Mouse (Mus musculus): ENCODE measurements around the gene Prl8a9. TPM values are rescaled to one million over a fixed set of nuclear protein-coding genes. Genes with fewer than 3 reads are reported as not detected.

Gene Prl8a9
- polyA plus RNA-seq (2015; fragmentation: Nextera tagmentation; extraction: Ambion mirVana), result not detected in 2 replicates

DNA sequence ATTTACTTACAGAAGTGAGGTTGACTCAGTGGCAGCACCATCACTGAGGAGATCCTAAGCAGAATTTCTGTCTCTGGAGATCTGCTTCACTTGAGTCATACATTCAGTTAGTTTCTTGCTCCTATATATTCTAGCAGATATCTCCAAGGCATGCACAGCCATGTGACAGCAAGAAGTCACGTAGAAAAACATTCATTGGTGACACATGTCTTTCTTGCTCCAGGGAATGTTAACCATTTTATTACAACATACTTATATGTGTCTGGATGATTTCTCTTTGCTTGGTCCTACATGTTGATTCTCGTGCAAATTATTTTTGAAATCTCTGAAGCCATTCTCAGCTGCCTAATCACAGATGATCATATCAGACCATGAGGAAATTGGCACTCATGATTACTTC is at the start of gene Prl8a9:
Gene Prl8a9 (minus strand): TSS at position 101 of the 400 bp plus-strand sequence.
- Histone ChIP-seq H3K4me3 (ENCODE audit: low read length) (no peak within 1 kb of the TSS), H3K4me2 (ENCODE audit: low read depth, low read length) (no peak within 1 kb of the TSS), H3K9ac (ENCODE audit: low read depth, low read length) (no peak within 1 kb of the TSS), H3K27me3 (replicated peaks; ENCODE audit: control insufficient read depth, insufficient read depth, low read length) (no peaks in the 10 kb centered on the region), H3K36me3 (ENCODE audit: control insufficient read depth, insufficient read depth, low read length) (no peaks in the 10 kb centered on the region), H3K4me1 (ENCODE audit: control insufficient read depth, insufficient read depth, low read length) (no peaks in the 10 kb centered on the region), H3K9me3 (ENCODE audit: control insufficient read depth, low read length) (no peaks in the 10 kb centered on the region), H3K27ac (ENCODE audit: low read length) (no peak within 1 kb of the TSS)
- WGBS, result 83% methylated on average over 2 of the region's 2 CpGs
- no peak for ATAC-seq

GRCm38 (mm10) chr13:27610482-27610881 is 46.1 kb upstream of the Prl8a9 start, which contains the start of gene Prl7b1:
Gene Prl7b1, minus strand, starts transcription at chr13:27610582.
- no peak within 1 kb of the TSS for H3K27ac ChIP-seq (ENCODE audit: low read length)
- H3K36me3 ChIP-seq (ENCODE audit: control insufficient read depth, insufficient read depth, low read length), result no peaks in the 10 kb centered on the region
- no peak within 1 kb of the TSS for H3K9ac ChIP-seq (ENCODE audit: low read depth, low read length)
- no peak within 1 kb of the TSS for H3K4me2 ChIP-seq (ENCODE audit: low read depth, low read length)
- no peaks in the 10 kb centered on the region for H3K27me3 ChIP-seq (replicated peaks; ENCODE audit: control insufficient read depth, insufficient read depth, low read length)
- no peaks in the 10 kb centered on the region for H3K9me3 ChIP-seq (ENCODE audit: control insufficient read depth, low read length)
- H3K4me1 ChIP-seq (ENCODE audit: control insufficient read depth, insufficient read depth, low read length), result no peaks in the 10 kb centered on the region
- WGBS, result 79% methylated on average over 4 of the region's 4 CpGs
- ATAC-seq, result no peak
- no peak within 1 kb of the TSS for H3K4me3 ChIP-seq (ENCODE audit: low read length)

DNA sequence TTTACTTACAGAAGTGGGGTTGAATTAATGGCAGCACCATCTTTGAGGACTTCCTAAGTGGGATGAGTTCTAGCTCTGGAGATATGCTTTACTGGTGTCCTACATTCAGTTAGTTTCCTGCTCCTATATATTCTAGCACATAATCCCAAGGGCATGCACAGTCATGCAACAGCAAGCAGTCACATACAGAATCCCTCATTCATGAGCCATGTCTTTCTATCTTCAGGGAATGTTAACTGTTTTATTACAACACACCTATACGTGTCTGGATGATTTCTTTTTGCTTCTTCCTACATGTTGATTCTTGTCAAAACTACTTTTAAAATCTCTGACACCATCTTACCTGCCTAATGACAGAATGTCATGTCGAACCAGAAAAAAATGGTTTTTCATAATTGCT is 17.7 kb upstream of the Prl8a9 start, which contains the start of gene Prl8a1:
Gene Prl8a1 (minus strand): TSS at position 101 of the 400 bp plus-strand sequence.
- no peak for ATAC-seq
- H3K27me3 ChIP-seq (replicated peaks; ENCODE audit: control insufficient read depth, insufficient read depth, low read length), result no peaks in the 10 kb centered on the region
- no peaks in the 10 kb centered on the region for H3K4me1 ChIP-seq (ENCODE audit: control insufficient read depth, insufficient read depth, low read length)
- no peaks in the 10 kb centered on the region for H3K9me3 ChIP-seq (ENCODE audit: control insufficient read depth, low read length)
- H3K4me2 ChIP-seq (ENCODE audit: low read depth, low read length), result no peak within 1 kb of the TSS
- H3K36me3 ChIP-seq (ENCODE audit: control insufficient read depth, insufficient read depth, low read length), result no peaks in the 10 kb centered on the region
- H3K9ac ChIP-seq (ENCODE audit: low read depth, low read length), result no peak within 1 kb of the TSS
- no peak within 1 kb of the TSS for H3K27ac ChIP-seq (ENCODE audit: low read length)
- no peak within 1 kb of the TSS for H3K4me3 ChIP-seq (ENCODE audit: low read length)
- WGBS, result 86% methylated on average over 2 of the region's 2 CpGs

DNA sequence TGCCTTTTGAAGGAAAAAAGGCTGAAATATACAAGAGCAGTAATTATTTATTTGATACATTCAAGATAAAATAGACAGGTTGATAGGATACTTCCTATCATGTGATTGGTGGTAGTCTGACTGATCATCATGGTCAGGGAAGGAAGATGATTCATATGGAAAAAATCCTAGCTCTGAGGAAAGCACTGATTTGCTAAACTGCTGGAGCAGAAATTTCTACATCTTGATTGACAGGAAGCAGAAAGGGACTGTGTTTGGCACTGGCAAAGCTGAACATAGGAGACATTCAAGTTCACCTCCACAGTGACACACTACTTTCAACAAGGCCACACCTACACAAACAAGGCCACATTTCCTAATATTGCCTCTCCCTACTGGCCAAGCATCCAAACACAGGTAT is 11.1 kb downstream of the Prl8a9 start:
- no peaks in the 10 kb centered on the region for H3K9me3 ChIP-seq (ENCODE audit: control insufficient read depth, low read length)
- H3K4me1 ChIP-seq (ENCODE audit: control insufficient read depth, insufficient read depth, low read length), result no peaks in the 10 kb centered on the region
- no peaks in the 10 kb centered on the region for H3K27me3 ChIP-seq (replicated peaks; ENCODE audit: control insufficient read depth, insufficient read depth, low read length)
- H3K4me2 ChIP-seq (ENCODE audit: low read depth, low read length), result no peak overlapping the region
- no peak for ATAC-seq
- H3K4me3 ChIP-seq (ENCODE audit: low read length), result no peak overlapping the region
- no peaks in the 10 kb centered on the region for H3K36me3 ChIP-seq (ENCODE audit: control insufficient read depth, insufficient read depth, low read length)
- H3K9ac ChIP-seq (ENCODE audit: low read depth, low read length), result no peak overlapping the region
- no peak overlapping the region for H3K27ac ChIP-seq (ENCODE audit: low read length)

GRCm38 (mm10) chr13:27523156-27523555 is 41.2 kb downstream of the Prl8a9 start:
- H3K4me1 ChIP-seq (ENCODE audit: control insufficient read depth, insufficient read depth, low read length), result no peaks in the 10 kb centered on the region
- no peak overlapping the region for H3K4me2 ChIP-seq (ENCODE audit: low read depth, low read length)
- H3K27ac ChIP-seq (ENCODE audit: low read length), result no peak overlapping the region
- H3K9me3 ChIP-seq (ENCODE audit: control insufficient read depth, low read length), result no peaks in the 10 kb centered on the region
- no peak overlapping the region for H3K4me3 ChIP-seq (ENCODE audit: low read length)
- no peak overlapping the region for H3K9ac ChIP-seq (ENCODE audit: low read depth, low read length)
- H3K36me3 ChIP-seq (ENCODE audit: control insufficient read depth, insufficient read depth, low read length), result no peaks in the 10 kb centered on the region
- ATAC-seq, result no peak
- WGBS, result 86% methylated on average over 4 of the region's 4 CpGs
- H3K27me3 ChIP-seq (replicated peaks; ENCODE audit: control insufficient read depth, insufficient read depth, low read length), result no peaks in the 10 kb centered on the region

- ATAC-seq, result no peak
Measured at GRCm38 (mm10) chr13:27513117-27513516, 51.3 kb downstream of the Prl8a9 start, which contains the start of gene Prl8a8. Gene Prl8a8, minus strand, starts transcription at chr13:27513217.

More at GRCm38 (mm10) chr13:27513117-27513516, 51.3 kb downstream of the Prl8a9 start, which contains the start of gene Prl8a8:
- Histone ChIP-seq H3K9me3 (ENCODE audit: control insufficient read depth, low read length) (no peaks in the 10 kb centered on the region), H3K9ac (ENCODE audit: low read depth, low read length) (no peak within 1 kb of the TSS), H3K4me1 (ENCODE audit: control insufficient read depth, insufficient read depth, low read length) (no peaks in the 10 kb centered on the region), H3K27ac (ENCODE audit: low read length) (no peak within 1 kb of the TSS), H3K36me3 (ENCODE audit: control insufficient read depth, insufficient read depth, low read length) (no peaks in the 10 kb centered on the region), H3K27me3 (replicated peaks; ENCODE audit: control insufficient read depth, insufficient read depth, low read length) (no peaks in the 10 kb centered on the region), H3K4me2 (ENCODE audit: low read depth, low read length) (no peak within 1 kb of the TSS), H3K4me3 (ENCODE audit: low read length) (no peak within 1 kb of the TSS)
- WGBS, result 88% methylated on average over 4 of the region's 4 CpGs

Other genes with a start within 250 kb of the Prl8a9 start
- not detected in 2 replicates for gene Prl8a2, start 218.9 kb downstream of the Prl8a9 start, polyA plus RNA-seq (2015; fragmentation: Nextera tagmentation; extraction: Ambion mirVana)
- not detected in 2 replicates for gene Prl2b1, start 173.8 kb downstream of the Prl8a9 start, polyA plus RNA-seq (2015; fragmentation: Nextera tagmentation; extraction: Ambion mirVana)
- gene Prl8a6, start 125.9 kb downstream of the Prl8a9 start, polyA plus RNA-seq (2015; fragmentation: Nextera tagmentation; extraction: Ambion mirVana), result not detected in 2 replicates
- not detected in 2 replicates for gene Prl8a8, start 51.4 kb downstream of the Prl8a9 start, polyA plus RNA-seq (2015; fragmentation: Nextera tagmentation; extraction: Ambion mirVana)
- not detected in 2 replicates for gene Prl8a1, start 17.6 kb upstream of the Prl8a9 start, polyA plus RNA-seq (2015; fragmentation: Nextera tagmentation; extraction: Ambion mirVana)
- gene Prl7b1, start 46.0 kb upstream of the Prl8a9 start, polyA plus RNA-seq (2015; fragmentation: Nextera tagmentation; extraction: Ambion mirVana), result not detected in 2 replicates
- gene Prl7a1, start 77.9 kb upstream of the Prl8a9 start, polyA plus RNA-seq (2015; fragmentation: Nextera tagmentation; extraction: Ambion mirVana), result not detected in 2 replicates
- gene Prl7a2, start 103.4 kb upstream of the Prl8a9 start, polyA plus RNA-seq (2015; fragmentation: Nextera tagmentation; extraction: Ambion mirVana), result not detected in 2 replicates
- not detected in 2 replicates for gene Prl7d1, start 152.1 kb upstream of the Prl8a9 start, polyA plus RNA-seq (2015; fragmentation: Nextera tagmentation; extraction: Ambion mirVana)
- gene Prl7c1, start 216.2 kb upstream of the Prl8a9 start, polyA plus RNA-seq (2015; fragmentation: Nextera tagmentation; extraction: Ambion mirVana), result not detected in 2 replicates
- gene Prl2a1, start 237.0 kb upstream of the Prl8a9 start, polyA plus RNA-seq (2015; fragmentation: Nextera tagmentation; extraction: Ambion mirVana), result not detected in 2 replicates

All from intestine, embryonic 16.5 days (tissue).